Mouse (Mus musculus) forebrain, embryonic 12.5 days (tissue): Measurements from ENCODE around the gene Atp5d. TPM values are rescaled to one million over a fixed set of nuclear protein-coding genes. Genes with fewer than 3 reads are reported as not detected.
A peak's percentile ranks its signal among the peaks of the same experiment; 100 is the strongest.

Source experiments
- ATAC-seq: fragments of 200-750 bp; cut with Nextera tagmentation; 2 replicates; pipeline ENCODE4 v1.8.0; 2017; ENCODE audit warnings: moderate TSS enrichment; ENCODE audit not compliant: low FRiP score
- H3K27ac ChIP-seq: fragments of 300-500 bp; sonication (generic); 2 replicates; pipeline ENCODE4 v1.5.1; 2016; ENCODE audit warnings: mild to moderate bottlenecking
- H3K27me3 ChIP-seq: fragments of 300-500 bp; sonication (generic); 2 replicates; pipeline ENCODE4 v1.6.1; 2016; ENCODE audit warnings: mild to moderate bottlenecking
- H3K36me3 ChIP-seq: fragments of 300-500 bp; sonication (generic); replicated peaks from 2 replicates; pipeline ENCODE4 v1.6.1; 2016; ENCODE audit warnings: mild to moderate bottlenecking
- H3K4me1 ChIP-seq: fragments of 300-500 bp; sonication (generic); 2 replicates; pipeline ENCODE4 v1.6.1; 2016
- H3K4me2 ChIP-seq: fragments of 300-500 bp; sonication (generic); 2 replicates; pipeline ENCODE4 v1.6.1; 2016; ENCODE audit warnings: mild to moderate bottlenecking, moderate library complexity
- H3K4me3 ChIP-seq: fragments of 300-500 bp; sonication (generic); replicated peaks from 2 replicates; pipeline ENCODE4 v1.5.1; 2016; ENCODE audit warnings: mild to moderate bottlenecking
- H3K9ac ChIP-seq: fragments of 300-500 bp; sonication (generic); 2 replicates; pipeline ENCODE4 v1.6.1; 2016; ENCODE audit warnings: mild to moderate bottlenecking
- H3K9me3 ChIP-seq: fragments of 300-500 bp; sonication (generic); 2 replicates; pipeline ENCODE4 v1.6.1; 2016
- WGBS: fragments of 180-500 bp; shearing (Covaris S2); methylation state at CpG from one replicate; pipeline ENCODE4 v1.1.7; 2016; 5-methylcytosine and 5-hydroxymethylcytosine counted together
- polyA plus RNA-seq: library from polyadenylated mRNA; unstranded; fragments of >200 nt; fragmentation: Nextera tagmentation; extraction: Ambion mirVana; gene quantifications from 2 replicates; pipeline ENCODE4 v1.2.1, GENCODE M21; 2016

Atp5d gene
- 405 and 428 TPM in 2 replicates for polyA plus RNA-seq

DNA sequence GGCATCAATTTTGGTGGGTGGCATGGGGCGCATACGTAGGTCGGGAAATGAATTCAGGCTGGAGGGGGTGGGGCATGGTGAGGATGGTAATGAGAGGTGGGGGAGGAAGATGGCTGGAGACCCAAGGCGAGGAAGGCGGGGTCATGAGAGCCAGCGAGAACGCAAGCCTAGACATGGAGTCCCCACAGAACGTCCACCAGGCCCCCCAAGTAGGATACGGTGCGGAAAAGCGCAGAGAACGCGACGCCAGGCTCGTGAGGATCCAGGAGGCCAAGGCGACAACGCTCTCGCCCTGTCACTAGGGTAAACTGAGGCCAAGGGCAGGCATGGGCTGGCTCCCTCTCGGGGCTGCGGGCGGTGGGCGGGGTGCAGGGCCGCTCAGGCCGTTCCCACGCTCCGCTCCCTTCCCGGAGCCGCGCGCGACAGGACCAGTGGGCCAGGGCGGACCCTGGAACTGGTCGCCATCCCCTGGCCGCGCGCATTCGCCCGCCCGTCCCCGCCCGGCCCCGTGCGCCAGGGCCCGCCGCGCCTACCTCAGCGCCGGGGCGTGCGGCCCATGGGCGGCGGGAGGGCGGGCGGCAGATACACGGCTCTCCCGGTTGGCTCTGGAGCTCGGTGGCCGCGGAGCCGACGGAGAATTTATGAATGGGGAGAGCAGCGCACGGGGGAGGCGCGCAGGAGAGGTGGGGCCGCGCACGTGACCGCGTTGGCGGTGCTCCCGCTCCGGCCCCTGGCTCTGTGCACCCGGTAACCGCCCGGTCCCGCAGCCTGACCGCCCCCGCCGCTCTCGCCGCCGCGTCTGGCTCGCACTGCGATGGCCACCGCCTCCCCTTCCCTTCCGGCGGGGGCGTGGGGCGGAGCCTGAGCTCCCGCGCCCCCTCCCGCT is at the start of gene Atp5d:
Gene Atp5d (plus strand): TSS at position 80 of the 886 bp plus-strand sequence.
- under 1% methylated on average over 57 of the region's 94 CpGs for WGBS
- peak; percentile 14 for ATAC-seq

DNA sequence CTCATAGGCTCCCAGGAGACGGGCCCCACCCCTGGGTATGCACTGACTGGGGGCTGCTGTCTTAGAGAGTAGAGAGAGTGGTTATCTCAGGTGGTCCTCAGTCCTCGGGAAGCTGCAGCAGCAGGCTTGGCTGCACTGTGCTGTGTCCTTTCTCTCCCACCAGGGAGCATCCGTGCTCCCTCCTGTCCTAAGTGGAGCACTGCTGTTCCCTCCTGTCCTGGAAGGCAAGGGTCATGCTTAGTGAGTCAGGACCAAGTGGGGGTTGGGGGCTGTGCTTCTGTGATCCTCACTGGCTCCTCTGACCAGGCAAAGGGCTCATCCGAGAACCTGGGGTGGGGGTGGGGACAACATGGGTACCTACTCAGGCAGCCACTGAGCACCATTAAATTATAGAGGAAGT is 49.3 kb upstream of the Atp5d start:
- no peaks in the 10 kb centered on the region for H3K9me3 ChIP-seq
- 59% methylated on average over 4 of the region's 4 CpGs for WGBS
- no peaks in the 10 kb centered on the region for H3K27me3 ChIP-seq
- no peak overlapping the region for H3K27ac ChIP-seq
- ATAC-seq = no peak
- no peaks in the 10 kb centered on the region for H3K4me1 ChIP-seq
- H3K4me2 ChIP-seq = no peak overlapping the region
- no peak overlapping the region for H3K9ac ChIP-seq
- H3K36me3 ChIP-seq = peaks cover 15% of the 10 kb centered on the region
- H3K4me3 ChIP-seq = no peak overlapping the region

More for the DNA sequence above, at the start of gene Atp5d:
- Histone ChIP-seq H3K27me3 (peaks cover 47% of the 10 kb centered on the region), H3K36me3 (peaks cover 29% of the 10 kb centered on the region), H3K4me1 (peaks cover 63% of the 10 kb centered on the region), H3K4me2 (peak within 1 kb of the TSS; percentile 95), H3K27ac (peak within 1 kb of the TSS; percentile 90), H3K4me3 (peak within 1 kb of the TSS; percentile 72), H3K9me3 (no peaks in the 10 kb centered on the region), H3K9ac (peak within 1 kb of the TSS; percentile 91)

DNA sequence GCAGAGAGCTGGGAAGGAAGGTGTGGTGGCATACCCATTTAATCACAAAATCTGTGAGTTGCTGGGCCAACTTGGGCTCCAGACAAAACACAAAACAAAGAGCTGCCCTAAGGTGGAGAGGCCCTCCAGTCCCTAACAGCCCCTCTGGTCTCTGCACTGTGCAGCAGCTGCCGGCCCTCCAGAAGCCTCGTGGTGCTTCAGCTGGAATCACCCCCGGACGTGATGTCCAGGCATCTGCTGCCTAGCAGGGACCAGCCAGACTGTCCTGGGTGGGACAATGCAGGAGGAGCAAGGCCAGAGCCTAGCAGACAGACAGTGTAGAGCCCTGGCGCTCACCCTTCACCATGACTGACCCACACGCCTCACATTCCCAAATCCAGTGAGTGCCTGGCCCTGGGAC is 46.9 kb upstream of the Atp5d start:
- 93% methylated on average over 6 of the region's 6 CpGs for WGBS
- no peak overlapping the region for H3K9ac ChIP-seq
- no peaks in the 10 kb centered on the region for H3K4me1 ChIP-seq
- ATAC-seq = no peak
- no peaks in the 10 kb centered on the region for H3K36me3 ChIP-seq
- H3K27me3 ChIP-seq = no peaks in the 10 kb centered on the region
- H3K9me3 ChIP-seq = no peaks in the 10 kb centered on the region
- H3K27ac ChIP-seq = no peak overlapping the region
- H3K4me2 ChIP-seq = no peak overlapping the region
- no peak overlapping the region for H3K4me3 ChIP-seq

DNA sequence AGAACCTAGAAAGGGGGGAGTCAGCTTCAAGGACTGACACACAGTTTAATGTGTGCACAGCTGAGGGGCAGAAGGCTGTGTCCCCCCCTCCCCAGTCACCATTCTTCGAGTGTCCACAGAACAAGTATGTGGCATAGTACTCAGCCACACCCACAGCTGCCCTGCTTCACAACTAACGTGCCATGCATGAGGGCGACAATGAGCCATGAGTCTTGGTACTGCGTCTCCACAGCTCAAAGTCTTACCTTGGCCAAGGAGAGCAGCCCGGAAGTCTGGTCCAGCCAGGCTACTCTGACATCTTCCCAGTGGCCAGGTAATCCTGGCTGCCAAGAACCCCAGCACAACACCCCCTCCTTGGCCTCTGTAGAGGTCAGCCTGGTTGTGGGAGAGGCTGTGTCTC is 45.7 kb upstream of the Atp5d start:
- H3K9me3 ChIP-seq = no peaks in the 10 kb centered on the region
- no peak overlapping the region for H3K27ac ChIP-seq
- 93% methylated on average over 5 of the region's 5 CpGs for WGBS
- no peaks in the 10 kb centered on the region for H3K27me3 ChIP-seq
- no peaks in the 10 kb centered on the region for H3K36me3 ChIP-seq
- peaks cover 8% of the 10 kb centered on the region for H3K4me1 ChIP-seq
- no peak overlapping the region; the same call in 1 of the 2 replicates for H3K9ac ChIP-seq
- no peak overlapping the region for H3K4me3 ChIP-seq
- H3K4me2 ChIP-seq = no peak overlapping the region
- no peak for ATAC-seq

DNA sequence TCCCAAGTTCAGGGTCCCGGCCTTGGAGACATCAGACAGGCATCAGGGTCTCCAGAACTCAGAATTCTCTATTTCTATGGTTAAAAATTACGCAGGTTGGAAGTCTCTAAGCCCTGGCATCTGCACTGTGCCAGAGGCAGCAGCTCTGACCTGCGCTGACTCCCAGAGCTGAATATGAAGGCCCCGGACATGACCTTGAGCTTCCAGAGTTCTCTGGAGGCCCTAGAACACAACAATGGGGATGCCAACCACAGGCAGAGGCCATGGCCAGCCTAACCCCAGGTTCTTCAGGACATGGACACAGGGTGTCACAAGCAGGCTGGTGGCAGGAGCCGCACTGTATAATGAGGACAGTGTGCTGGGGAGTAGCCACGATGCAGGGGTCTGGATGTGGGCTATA is 44.3 kb upstream of the Atp5d start:
- Histone ChIP-seq H3K4me1 (peaks cover 9% of the 10 kb centered on the region), H3K27me3 (no peaks in the 10 kb centered on the region), H3K4me2 (no peak overlapping the region), H3K36me3 (no peaks in the 10 kb centered on the region), H3K27ac (no peak overlapping the region), H3K9ac (no peak overlapping the region), H3K4me3 (no peak overlapping the region), H3K9me3 (no peaks in the 10 kb centered on the region)
- 92% methylated on average over 6 of the region's 6 CpGs for WGBS
- ATAC-seq = no peak

DNA sequence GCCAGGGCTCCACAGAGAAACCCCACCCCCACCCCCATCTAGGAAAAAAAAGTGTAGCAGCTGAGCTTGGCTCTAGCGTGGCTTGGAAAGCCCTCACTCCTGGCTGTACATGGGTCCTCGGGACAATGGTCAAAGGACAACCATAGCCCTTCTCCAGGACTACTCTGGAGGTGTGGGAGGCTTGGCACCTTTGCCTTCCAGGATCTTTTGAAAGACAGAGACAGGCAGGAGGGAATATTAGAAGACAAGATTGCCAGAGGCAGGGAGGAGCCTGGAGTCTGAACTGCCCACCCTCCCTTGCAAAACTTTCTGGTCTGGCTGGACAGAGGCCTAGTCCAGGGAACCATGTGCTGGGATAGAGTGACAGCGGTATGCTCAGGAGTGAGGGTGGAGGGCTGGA is 43.7 kb upstream of the Atp5d start:
- 77% methylated on average over 3 of the region's 3 CpGs for WGBS
- ATAC-seq = no peak
- Histone ChIP-seq H3K9me3 (no peaks in the 10 kb centered on the region), H3K9ac (no peak overlapping the region), H3K27ac (no peak overlapping the region), H3K4me3 (no peak overlapping the region), H3K4me1 (peaks cover 9% of the 10 kb centered on the region), H3K36me3 (no peaks in the 10 kb centered on the region), H3K4me2 (no peak overlapping the region), H3K27me3 (no peaks in the 10 kb centered on the region)

DNA sequence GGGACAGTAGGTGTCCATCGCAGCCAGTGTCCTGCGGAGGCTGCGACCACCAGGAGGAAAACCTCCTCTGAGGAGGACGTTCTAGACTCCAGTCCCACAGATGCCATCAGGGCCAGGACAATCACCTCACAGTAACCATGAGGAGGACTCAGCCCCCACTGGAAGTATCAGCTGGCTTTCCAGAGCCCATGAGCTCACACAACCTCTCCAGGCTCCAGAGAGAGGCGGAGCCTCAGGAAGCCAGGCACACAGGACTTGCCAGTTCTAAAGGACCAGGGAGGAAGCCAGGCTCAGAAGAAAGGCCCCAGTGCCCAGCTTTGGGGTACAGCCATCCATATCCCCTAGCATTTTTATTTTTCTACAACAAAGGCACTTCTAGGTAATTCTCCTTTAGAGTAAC is 42.9 kb upstream of the Atp5d start:
- no peaks in the 10 kb centered on the region for H3K9me3 ChIP-seq
- H3K4me3 ChIP-seq = no peak overlapping the region
- no peaks in the 10 kb centered on the region for H3K27me3 ChIP-seq
- 90% methylated on average over 5 of the region's 5 CpGs for WGBS
- H3K27ac ChIP-seq = no peak overlapping the region
- no peak overlapping the region for H3K4me2 ChIP-seq
- peaks cover 10% of the 10 kb centered on the region for H3K4me1 ChIP-seq
- H3K36me3 ChIP-seq = no peaks in the 10 kb centered on the region
- no peak for ATAC-seq
- no peak overlapping the region for H3K9ac ChIP-seq

DNA sequence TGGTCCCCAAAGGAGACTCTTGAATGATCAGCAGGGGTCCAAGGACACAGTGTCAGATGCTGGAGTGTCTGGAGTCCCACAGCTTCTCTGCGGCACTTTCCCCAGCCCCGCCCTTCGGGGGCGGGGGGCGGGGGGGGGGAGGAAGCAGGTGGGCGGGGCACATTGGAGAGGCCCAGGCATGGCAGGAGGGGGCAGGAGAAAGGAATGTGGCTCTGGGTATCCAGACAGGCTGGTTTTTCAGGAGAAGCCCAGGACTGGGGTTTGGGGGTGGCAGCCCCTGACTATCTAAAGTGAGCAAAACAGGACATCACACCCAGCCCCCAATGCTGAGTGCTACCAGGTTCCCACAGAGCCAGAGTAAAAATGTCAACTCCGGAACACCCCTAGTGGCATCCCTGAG is 41.2 kb upstream of the Atp5d start:
- no peak overlapping the region for H3K4me2 ChIP-seq
- no peak for ATAC-seq
- 19% methylated on average over 7 of the region's 7 CpGs for WGBS
- peaks cover 24% of the 10 kb centered on the region for H3K4me1 ChIP-seq
- no peak overlapping the region for H3K27ac ChIP-seq
- H3K4me3 ChIP-seq = no peak overlapping the region
- no peak overlapping the region for H3K9ac ChIP-seq
- no peaks in the 10 kb centered on the region for H3K9me3 ChIP-seq
- no peaks in the 10 kb centered on the region for H3K27me3 ChIP-seq
- no peaks in the 10 kb centered on the region for H3K36me3 ChIP-seq

DNA sequence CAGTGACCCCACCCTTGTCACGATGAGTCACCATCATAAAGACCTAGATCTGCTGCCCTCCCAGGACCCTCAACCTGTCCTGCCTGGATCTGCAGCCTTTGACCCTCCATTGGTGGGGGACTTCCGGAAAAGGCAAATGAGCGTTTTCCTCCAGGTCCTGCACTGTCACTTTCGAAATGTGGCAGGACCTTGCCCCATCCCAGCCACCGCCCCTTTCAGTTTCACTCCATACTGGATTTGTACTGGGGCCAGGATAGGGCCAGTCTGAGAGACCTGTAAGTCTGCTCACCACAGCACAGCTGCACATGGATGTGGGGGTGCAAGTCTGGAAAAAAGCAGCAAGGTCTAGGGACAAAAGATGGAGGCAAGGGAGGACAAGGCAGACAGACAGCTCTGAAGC is 39.8 kb upstream of the Atp5d start:
- no peak overlapping the region for H3K27ac ChIP-seq
- no peaks in the 10 kb centered on the region for H3K27me3 ChIP-seq
- peaks cover 27% of the 10 kb centered on the region for H3K4me1 ChIP-seq
- 89% methylated on average over 5 of the region's 5 CpGs for WGBS
- no peaks in the 10 kb centered on the region for H3K9me3 ChIP-seq
- ATAC-seq = no peak
- H3K4me3 ChIP-seq = no peak overlapping the region
- H3K36me3 ChIP-seq = no peaks in the 10 kb centered on the region
- H3K9ac ChIP-seq = no peak overlapping the region
- H3K4me2 ChIP-seq = no peak overlapping the region

DNA sequence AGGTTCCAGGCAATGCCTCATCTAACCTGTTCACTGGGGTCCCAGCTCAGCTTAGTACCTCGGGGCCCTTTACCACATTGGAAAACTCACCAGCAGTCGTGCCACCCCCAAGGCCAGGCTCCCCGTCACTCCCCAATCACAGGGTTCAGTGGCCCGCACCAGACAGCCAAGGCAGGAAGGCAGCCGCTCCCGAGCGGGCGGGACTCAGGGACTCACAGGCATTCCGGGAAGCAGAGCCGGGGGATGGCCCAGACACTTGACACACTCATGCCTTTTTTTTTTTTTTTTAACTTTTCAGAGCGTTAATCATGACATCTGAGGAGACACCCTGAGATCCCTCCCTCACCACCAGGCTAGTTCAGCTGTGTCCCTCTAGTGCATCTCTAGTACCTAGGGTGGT is 37.5 kb upstream of the Atp5d start:
- Histone ChIP-seq H3K4me1 (peaks cover 27% of the 10 kb centered on the region), H3K4me3 (no peak overlapping the region), H3K36me3 (no peaks in the 10 kb centered on the region), H3K4me2 (peak overlapping the region; percentile 79; the same call in 1 of the 2 replicates), H3K27me3 (peaks cover 4% of the 10 kb centered on the region; the same call in 1 of the 2 replicates), H3K27ac (no peak overlapping the region), H3K9me3 (no peaks in the 10 kb centered on the region), H3K9ac (no peak overlapping the region)
- WGBS = 68% methylated on average over 11 of the region's 11 CpGs
- no peak for ATAC-seq

DNA sequence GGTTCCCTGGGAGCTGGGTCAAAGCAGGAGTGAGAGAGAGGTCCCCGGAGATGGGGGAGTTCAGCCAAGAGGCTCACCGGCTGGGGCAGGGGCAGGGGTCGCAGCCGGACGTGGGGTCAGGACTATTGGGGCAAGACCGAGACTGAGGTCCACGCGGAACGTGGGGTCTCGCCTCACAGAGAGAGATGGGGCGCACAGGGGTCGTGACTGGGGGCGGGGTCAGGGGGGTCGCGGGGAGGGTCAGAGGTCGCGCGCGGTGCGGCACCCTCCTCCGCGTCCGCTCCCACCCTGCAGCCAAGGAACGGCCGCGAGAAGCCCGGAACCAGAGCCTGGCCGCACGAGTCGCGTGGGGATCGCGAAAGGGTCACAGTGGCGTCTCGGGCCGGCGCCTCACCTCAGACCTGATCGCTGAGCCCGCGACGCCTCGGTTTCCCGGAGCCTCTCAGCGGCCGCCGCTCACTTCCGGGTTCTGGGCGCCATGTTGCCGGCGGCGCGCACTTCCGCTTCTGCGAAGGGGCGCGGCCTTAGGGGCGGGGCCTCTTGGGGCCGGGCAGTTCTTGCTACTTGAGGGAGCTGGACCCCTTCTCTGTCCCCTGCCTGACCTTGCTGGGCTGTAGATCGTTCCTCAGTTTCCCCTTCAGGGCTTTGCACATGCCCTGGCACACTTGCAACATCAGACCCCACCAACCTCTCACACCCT is 36.1 kb upstream of the Atp5d start:
- under 1% methylated on average over 59 of the region's 59 CpGs for WGBS
- H3K4me1 ChIP-seq = peaks cover 23% of the 10 kb centered on the region

DNA sequence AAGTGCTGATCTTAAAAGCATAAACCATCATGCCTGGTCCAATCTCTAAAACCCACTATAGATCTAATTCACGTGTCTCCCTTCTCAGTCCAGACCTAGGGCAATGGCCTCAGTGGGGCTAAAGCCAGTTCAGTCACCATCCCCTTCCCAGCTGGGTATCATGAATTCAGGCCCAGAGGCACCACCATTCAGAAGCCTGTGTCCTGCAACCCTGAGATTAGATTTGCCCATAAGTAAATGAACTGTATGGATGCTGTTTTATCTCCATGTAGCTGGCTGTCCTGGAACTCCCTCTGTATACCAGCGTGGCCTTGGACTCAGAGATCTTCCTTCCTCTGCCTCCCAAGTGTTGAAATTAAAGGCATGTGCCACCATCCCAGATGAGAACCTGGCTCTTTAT is 35.4 kb upstream of the Atp5d start:
- H3K4me1 ChIP-seq = peaks cover 18% of the 10 kb centered on the region
- WGBS = 78% methylated on average over 2 of the region's 2 CpGs
- no peak overlapping the region for H3K4me3 ChIP-seq
- H3K36me3 ChIP-seq = no peaks in the 10 kb centered on the region
- H3K9ac ChIP-seq = no peak overlapping the region
- peak; percentile 14; the same call in 1 of the 2 replicates for ATAC-seq
- peaks cover 4% of the 10 kb centered on the region; the same call in 1 of the 2 replicates for H3K27me3 ChIP-seq
- H3K9me3 ChIP-seq = no peaks in the 10 kb centered on the region
- no peak overlapping the region for H3K27ac ChIP-seq
- peak overlapping the region; percentile 79 for H3K4me2 ChIP-seq

More for the DNA sequence above, 36.1 kb upstream of the Atp5d start:
- peak; percentile 92 for ATAC-seq
- H3K27me3 ChIP-seq = peaks cover 4% of the 10 kb centered on the region; the same call in 1 of the 2 replicates
- 0 out of 2 replicates have a peak overlapping the region, but pooled peaks have one; percentile 59 for H3K27ac ChIP-seq
- H3K36me3 ChIP-seq = no peaks in the 10 kb centered on the region
- H3K9me3 ChIP-seq = no peaks in the 10 kb centered on the region
- peak overlapping the region; percentile 79 for H3K4me2 ChIP-seq
- peak overlapping the region; percentile 79 for H3K9ac ChIP-seq
- H3K4me3 ChIP-seq = peak overlapping the region; percentile 93
